Mouse (Mus musculus) liver, embryonic 14.5 days (tissue): ENCODE measurements around the gene Gipc2. TPM values are rescaled to one million over a fixed set of nuclear protein-coding genes. Genes with fewer than 3 reads are reported as not detected.

Experiments
- ATAC-seq: fragments of 200-750 bp; cut with Nextera tagmentation; 2 replicates; pipeline ENCODE4 v1.8.0; 2017; ENCODE audit warnings: moderate number of reproducible peaks, mild to moderate bottlenecking, moderate library complexity; ENCODE audit not compliant: insufficient read depth
- DNase-seq, 3 experiments: peaks; one replicate each; pipeline ENCODE4 v3.0.0-alpha.2; 2012 to 2013; ENCODE audit warnings: low read depth in 3 of 3, low spot score in 3 of 3
- H3K27ac ChIP-seq: fragments of 300-500 bp; sonication (generic); 2 replicates; pipeline ENCODE4 v1.5.1; 2014; ENCODE audit warnings: moderate library complexity, mild to moderate bottlenecking, control low read depth, inconsistent platforms
- H3K27me3 ChIP-seq: fragments of 300-500 bp; sonication (generic); 2 replicates; pipeline ENCODE4 v1.6.1; 2014; ENCODE audit warnings: mild to moderate bottlenecking, low read length, moderate library complexity; ENCODE audit not compliant: control insufficient read depth, insufficient read depth
- H3K36me3 ChIP-seq: fragments of 300-500 bp; sonication (generic); replicated peaks from 2 replicates; pipeline ENCODE4 v1.6.1; 2014; ENCODE audit warnings: low read depth; ENCODE audit not compliant: control insufficient read depth, insufficient read depth
- H3K4me1 ChIP-seq, 2 experiments: fragments of 200-500 bp in 1 of 2; fragments of 300-500 bp in 1 of 2; sonication (generic) in 1 of 2; replicated peaks; 2 replicates each; pipeline ENCODE4 v1.6.1; 2012 to 2014; ENCODE audit warnings: antibody characterized with exemption in 1 of 2, inconsistent platforms in 1 of 2, low read length in 1 of 2; ENCODE audit not compliant: control insufficient read depth in 2 of 2, insufficient read depth in 2 of 2
- H3K4me2 ChIP-seq: fragments of 300-500 bp; sonication (generic); 2 replicates; pipeline ENCODE4 v1.6.1; 2014; ENCODE audit warnings: low read depth, mild to moderate bottlenecking, control low read depth, moderate library complexity
- H3K4me3 ChIP-seq, 2 experiments: fragments of 200-500 bp in 1 of 2; fragments of 300-500 bp in 1 of 2; sonication (generic) in 1 of 2; 2 replicates each; pipeline ENCODE4 v1.5.1; 2012 to 2014; ENCODE audit warnings: low read depth in 2 of 2, low read length in 2 of 2, mild to moderate bottlenecking in 2 of 2, control low read depth in 1 of 2, inconsistent platforms in 1 of 2, moderate library complexity in 1 of 2; ENCODE audit not compliant: insufficient read depth in 1 of 2
- H3K9ac ChIP-seq: fragments of 300-500 bp; sonication (generic); replicated peaks from 2 replicates; pipeline ENCODE4 v1.6.1; 2014; ENCODE audit warnings: mild to moderate bottlenecking, control low read depth, moderate library complexity
- H3K9me3 ChIP-seq: fragments of 300-500 bp; sonication (generic); 2 replicates; pipeline ENCODE4 v1.6.1; 2016; ENCODE audit warnings: low read length, mixed read lengths; ENCODE audit not compliant: control insufficient read depth
- CTCF ChIP-seq: IDR thresholded peaks from 2 replicates; pipeline ENCODE4 v1.5.1; 2016; ENCODE audit warnings: antibody characterized with exemption, low read depth, control low read depth
- EP300 ChIP-seq: IDR thresholded peaks from 2 replicates; pipeline ENCODE4 v1.6.1; 2016; ENCODE audit warnings: antibody characterized with exemption, low read depth
- WGBS: fragments of 180-500 bp; shearing (Covaris S2); extraction: QIAGEN DNeasy Blood & Tissue Kit; methylation state at CpG from one replicate; pipeline ENCODE4 v1.1.7; 2014; ENCODE audit not compliant: insufficient replicate concordance; 5-methylcytosine and 5-hydroxymethylcytosine counted together
- polyA plus RNA-seq, 2 experiments: library from polyadenylated mRNA; depleted of rRNA in 1 of 2; stranded (reverse) in 1 of 2; unstranded in 1 of 2; fragments of >200 nt; fragmentation: Nextera tagmentation in 1 of 2; extraction: Ambion mirVana in 1 of 2; gene quantifications; 2 replicates each; pipeline versions ENCODE4 v1.2.1 to v1.2.3; 2012 to 2014

The Gipc2 gene
- polyA plus RNA-seq, 2 experiments, result 7.7 to 16.9 TPM

- no peaks in the 10 kb centered on the region for H3K27me3 ChIP-seq
- TF ChIP-seq CTCF, result no peak
- TF ChIP-seq EP300, result no peak
- peak overlapping the region; percentile 92 for H3K4me2 ChIP-seq
- H3K9me3 ChIP-seq, result no peaks in the 10 kb centered on the region
- ATAC-seq (peak; percentile 19), DNase-seq (peak in 1 of 3 experiments; percentile 44)
- H3K9ac ChIP-seq, result peak overlapping the region; percentile 90
- 4% methylated on average over 25 of the region's 25 CpGs for whole genome bisulfite sequencing
- H3K4me1 ChIP-seq, result peaks cover 17 to 20% of the 10 kb centered on the region in 2 experiments
- no peaks in the 10 kb centered on the region; the same call in 1 of the 2 replicates for H3K36me3 ChIP-seq
- H3K27ac ChIP-seq, result peak overlapping the region; percentile 92
- H3K4me3 ChIP-seq, result peak overlapping the region; percentile 64 to 97
Measured at GRCm38 (mm10) chr3:152209177-152209966, 43.3 kb upstream of the Gipc2 start.

GRCm38 (mm10) chr3:152208096-152208885, 42.3 kb upstream of the Gipc2 start:
- peak overlapping the region; percentile 92 for H3K4me2 ChIP-seq
- WGBS, result 83% methylated on average over 7 of the region's 7 CpGs
- H3K4me3 ChIP-seq, result peak overlapping the region in 1 of 2 experiments; percentile 97; a peak in 2 of 4 replicates
- no peak overlapping the region for H3K27ac ChIP-seq
- H3K27me3 ChIP-seq, result no peaks in the 10 kb centered on the region
- 0 out of 2 replicates have a peak overlapping the region, but pooled peaks have one; percentile 27 for H3K9ac ChIP-seq
- DNase-seq (no peak), ATAC-seq (no peak)
- TF ChIP-seq EP300, result no peak
- no peak for TF ChIP-seq CTCF
- H3K9me3 ChIP-seq, result no peaks in the 10 kb centered on the region
- no peaks in the 10 kb centered on the region; the same call in 1 of the 2 replicates for H3K36me3 ChIP-seq
- H3K4me1 ChIP-seq, result peaks cover 19 to 23% of the 10 kb centered on the region in 2 experiments

GRCm38 (mm10) chr3:152207156-152207555, 41.1 kb upstream of the Gipc2 start:
- Histone ChIP-seq H3K4me1 (peaks cover 9 to 15% of the 10 kb centered on the region in 2 experiments), H3K4me3 (no peak overlapping the region), H3K4me2 (no peak overlapping the region), H3K36me3 (no peaks in the 10 kb centered on the region), H3K27me3 (no peaks in the 10 kb centered on the region), H3K9ac (no peak overlapping the region), H3K9me3 (no peaks in the 10 kb centered on the region), H3K27ac (no peak overlapping the region)
- ATAC-seq (no peak), DNase-seq (no peak)
- WGBS, result 86% methylated on average over 4 of the region's 4 CpGs
- no peak for TF ChIP-seq CTCF
- TF ChIP-seq EP300, result no peak

GRCm38 (mm10) chr3:152204577-152204976, 38.5 kb upstream of the Gipc2 start:
- TF ChIP-seq EP300, result no peak
- no peaks in the 10 kb centered on the region for H3K9me3 ChIP-seq
- H3K9ac ChIP-seq, result no peak overlapping the region
- DNase-seq (no peak), ATAC-seq (no peak)
- 57% methylated on average over 3 of the region's 3 CpGs for WGBS
- H3K4me3 ChIP-seq, result no peak overlapping the region
- peaks cover 2% of the 10 kb centered on the region; the same call in 1 of the 2 replicates for H3K36me3 ChIP-seq
- peaks cover 9 to 10% of the 10 kb centered on the region in 2 experiments for H3K4me1 ChIP-seq
- no peak overlapping the region for H3K27ac ChIP-seq
- H3K27me3 ChIP-seq, result no peaks in the 10 kb centered on the region
- H3K4me2 ChIP-seq, result no peak overlapping the region

- TF ChIP-seq EP300 (no peak), CTCF (no peak)
- Histone ChIP-seq H3K4me2 (no peak overlapping the region), H3K36me3 (peaks cover 2% of the 10 kb centered on the region; the same call in 1 of the 2 replicates), H3K9ac (no peak overlapping the region), H3K4me3 (no peak overlapping the region), H3K27ac (no peak overlapping the region), H3K9me3 (no peaks in the 10 kb centered on the region), H3K4me1 (peaks cover 9 to 13% of the 10 kb centered on the region in 2 experiments), H3K27me3 (no peaks in the 10 kb centered on the region)
- 39% methylated on average over 3 of the region's 3 CpGs for WGBS
- no peak for DNase-seq
- no peak for ATAC-seq
Measured at GRCm38 (mm10) chr3:152203996-152204395, 38.0 kb upstream of the Gipc2 start.
